Mouse (Mus musculus) right cerebral cortex, postnatal 36 days (tissue): ENCODE measurements at regions not wholly inside any gene's neighbourhood (a gene's known extent, or its start where the extent isn't known, plus 50 kb on each side); places are given as distances from the start of the nearest gene placed in this dataset.

Source experiments
- DNase-seq, 2 experiments: peaks; one replicate each; pipeline ENCODE4 v3.0.0; 2022; ENCODE audit warnings: low spot score in 2 of 2, mixed read lengths in 1 of 2

DNA sequence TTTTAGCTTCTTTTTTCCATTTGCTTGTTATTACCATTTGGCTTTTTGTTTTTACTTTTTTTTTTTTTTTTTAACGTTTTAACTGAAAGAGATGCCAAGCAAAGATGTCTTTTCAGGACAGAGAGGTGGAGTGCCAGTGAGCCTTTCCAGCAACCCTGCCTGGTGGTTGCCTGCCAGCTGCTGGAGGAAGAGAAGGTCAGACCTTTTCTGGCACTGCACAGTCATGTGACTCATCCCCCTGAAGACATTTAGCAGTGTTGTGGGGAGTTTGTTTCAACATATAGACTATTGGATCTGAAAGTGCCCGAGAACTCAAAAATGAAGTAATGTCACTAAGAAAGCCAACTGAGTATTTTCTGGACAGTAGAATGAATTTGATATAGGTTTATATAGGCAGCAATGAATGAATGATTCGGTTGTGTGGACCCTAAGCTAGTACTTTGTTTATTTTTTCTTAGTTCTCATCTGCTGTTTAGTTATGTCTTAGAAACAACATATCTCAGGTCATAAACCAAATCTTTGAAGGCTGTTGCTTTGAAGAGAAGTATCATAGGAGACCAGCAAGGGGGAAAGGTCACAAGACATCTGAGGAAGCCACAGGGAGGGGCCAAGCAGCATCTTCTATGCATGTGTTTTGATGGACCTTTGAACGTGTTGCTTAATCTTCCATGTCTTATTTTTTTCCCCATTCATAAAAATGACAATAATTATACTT lies 604.2 kb downstream of the Ptprc start:
- DNase-seq: no peak

DNA sequence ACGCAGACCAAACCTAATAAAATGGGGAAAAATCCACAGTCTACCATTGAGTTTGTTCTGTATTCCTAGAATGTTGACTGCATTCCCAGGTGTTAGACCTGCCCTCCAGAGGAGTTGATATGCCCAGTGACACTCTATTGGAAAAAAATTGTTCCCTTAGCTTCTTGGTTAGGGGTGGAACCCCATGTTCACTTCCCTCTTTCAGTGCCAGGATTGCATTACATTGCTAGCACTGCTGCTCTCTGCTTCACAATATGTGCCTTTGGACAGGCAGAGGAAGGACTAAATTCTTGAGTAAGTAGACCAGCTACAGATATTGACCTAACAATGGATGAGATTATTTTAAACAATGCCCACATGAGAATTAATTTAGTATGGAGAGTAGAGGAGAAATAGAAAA lies 607.3 kb upstream of the Nr5a2 start:
- DNase-seq: no peak

DNA sequence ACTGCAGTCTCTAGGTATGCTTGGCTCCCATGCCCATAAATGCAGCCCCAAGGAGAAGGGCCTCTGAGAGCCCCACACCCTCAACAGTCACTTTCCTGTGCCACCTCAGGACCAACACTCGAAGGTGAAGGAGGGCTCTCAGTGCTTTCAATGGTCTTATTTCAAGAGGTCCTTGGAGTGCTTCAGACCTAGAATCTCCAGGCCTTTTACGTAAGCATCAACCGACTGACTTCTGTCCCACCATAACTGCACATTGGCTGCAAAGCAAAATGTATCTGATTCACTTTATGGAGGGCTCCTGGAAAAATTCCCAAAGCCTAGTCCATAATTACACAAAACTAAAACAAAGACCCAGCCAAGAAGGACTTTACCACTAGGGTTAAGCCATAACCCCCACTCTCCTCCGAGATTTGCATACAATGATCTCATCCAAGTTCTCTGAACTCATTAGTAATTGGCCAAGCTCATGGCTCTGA lies 605.4 kb upstream of the Nr5a2 start:
- no peak for DNase-seq

- no peak for DNase-seq
Observed at GRCm38 (mm10) chr1:137561686-137562085, 601.4 kb upstream of the Nr5a2 start.

- DNase-seq: no peak
Observed at GRCm38 (mm10) chr1:137560389-137561268, 600.4 kb upstream of the Nr5a2 start.

GRCm38 (mm10) chr1:137549659-137550058 lies 589.4 kb upstream of the Nr5a2 start:
- DNase-seq: no peak

DNA sequence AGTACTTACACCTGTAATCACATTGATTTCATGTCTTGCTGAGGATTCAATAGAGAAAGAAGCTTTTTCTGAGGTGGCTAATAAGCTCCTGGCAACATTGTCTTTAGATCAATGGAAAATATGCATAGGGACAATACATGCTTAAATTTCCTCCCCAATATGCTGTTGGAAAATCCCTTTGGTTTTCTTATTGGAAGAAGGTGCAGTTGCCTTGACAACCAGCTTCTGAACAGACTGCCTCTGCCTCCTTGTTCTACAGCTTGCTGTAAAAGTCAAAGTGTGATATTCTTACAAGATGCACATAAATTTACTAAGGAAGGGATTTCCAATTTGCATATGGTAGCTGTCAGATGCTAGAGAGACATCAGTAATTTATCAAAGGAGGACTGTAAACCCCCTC lies 585.4 kb upstream of the Nr5a2 start:
- DNase-seq: peak; percentile 11 to 26

DNA sequence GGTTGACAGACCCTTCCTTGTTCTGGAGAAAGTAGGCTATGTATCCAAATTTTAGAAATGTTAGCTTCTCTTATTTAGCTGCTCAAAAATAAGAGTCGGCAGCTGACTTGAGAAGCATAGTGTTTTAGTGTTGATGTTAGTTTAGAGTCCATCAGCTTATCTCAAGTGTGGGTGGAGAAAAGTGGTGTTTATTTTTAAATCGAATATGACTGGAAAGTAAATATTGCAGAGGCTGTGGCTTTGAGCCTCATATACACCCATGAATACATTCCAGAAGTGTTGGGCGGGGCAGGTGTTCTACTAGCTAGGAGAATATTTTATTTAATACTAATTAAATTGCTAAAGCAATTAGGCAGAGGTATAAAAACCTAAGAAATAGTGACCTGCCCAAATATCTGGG lies 583.6 kb upstream of the Nr5a2 start:
- DNase-seq: no peak

GRCm38 (mm10) chr1:137541453-137541852 lies 581.2 kb upstream of the Nr5a2 start:
- no peak for DNase-seq

GRCm38 (mm10) chr1:137539424-137540116 lies 579.3 kb upstream of the Nr5a2 start:
- DNase-seq: no peak

DNA sequence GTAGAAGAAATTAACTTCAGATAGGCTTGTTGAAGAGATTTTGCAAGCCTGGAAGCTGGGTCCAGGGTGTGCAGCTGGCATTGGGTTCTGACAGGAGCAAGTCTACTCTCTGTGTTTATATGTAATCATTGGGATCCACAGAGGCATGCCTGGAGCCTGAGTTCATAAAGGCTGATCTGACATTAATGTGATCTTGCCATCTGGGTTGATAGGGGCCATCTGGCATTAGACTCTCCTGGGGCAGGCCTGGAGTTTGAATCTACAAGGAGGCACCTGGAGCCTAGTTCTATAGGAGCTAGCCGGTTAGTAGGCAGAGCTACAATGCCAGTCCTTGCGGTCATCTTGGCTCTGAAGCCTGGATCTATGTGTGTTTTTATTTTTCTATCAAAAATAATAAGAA lies 554.5 kb upstream of the Nr5a2 start:
- no peak for DNase-seq

GRCm38 (mm10) chr1:137503704-137504422 lies 543.6 kb upstream of the Nr5a2 start:
- no peak for DNase-seq

DNA sequence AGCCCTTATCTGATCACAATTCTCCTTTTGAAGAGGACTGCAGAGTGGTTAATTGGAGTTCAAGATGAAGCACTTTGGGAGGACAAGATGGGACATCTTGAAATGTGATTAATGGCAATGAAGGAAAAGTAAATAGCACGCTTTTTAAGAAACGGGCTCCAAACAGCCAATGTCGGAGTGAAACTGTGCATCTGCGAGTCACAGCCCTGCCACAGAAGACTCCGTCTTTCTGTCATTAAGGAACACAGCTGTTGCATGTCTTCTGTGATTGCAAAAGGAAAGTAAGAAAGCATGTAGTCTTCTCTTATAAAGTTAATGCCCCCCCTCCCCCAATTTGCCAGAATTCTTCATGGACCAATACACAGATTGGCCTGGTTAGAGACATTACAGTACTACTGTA lies 528.0 kb upstream of the Nr5a2 start:
- DNase-seq: no peak

DNA sequence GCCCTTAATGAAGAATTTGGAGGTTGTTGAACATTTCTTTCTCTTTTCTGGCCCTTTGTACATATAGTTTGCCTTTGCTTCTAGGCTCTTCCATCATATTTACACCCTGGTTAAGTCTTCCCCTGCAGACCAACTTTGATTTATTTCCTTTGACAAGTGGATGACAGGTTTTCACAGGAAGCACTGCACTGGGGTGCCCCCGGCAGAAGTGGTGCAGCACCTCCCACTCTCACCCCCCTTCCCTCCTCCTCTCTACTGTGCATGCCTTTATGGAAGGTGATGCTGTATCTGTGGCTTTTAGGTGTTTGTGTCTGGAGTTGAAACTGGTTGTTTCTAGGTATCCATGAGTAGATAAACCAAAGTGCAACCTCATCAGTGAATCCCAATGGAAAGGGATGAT lies 518.2 kb upstream of the Nr5a2 start:
- no peak for DNase-seq

- no peak for DNase-seq
Observed at GRCm38 (mm10) chr1:137477239-137477638, 517.0 kb upstream of the Nr5a2 start.

DNA sequence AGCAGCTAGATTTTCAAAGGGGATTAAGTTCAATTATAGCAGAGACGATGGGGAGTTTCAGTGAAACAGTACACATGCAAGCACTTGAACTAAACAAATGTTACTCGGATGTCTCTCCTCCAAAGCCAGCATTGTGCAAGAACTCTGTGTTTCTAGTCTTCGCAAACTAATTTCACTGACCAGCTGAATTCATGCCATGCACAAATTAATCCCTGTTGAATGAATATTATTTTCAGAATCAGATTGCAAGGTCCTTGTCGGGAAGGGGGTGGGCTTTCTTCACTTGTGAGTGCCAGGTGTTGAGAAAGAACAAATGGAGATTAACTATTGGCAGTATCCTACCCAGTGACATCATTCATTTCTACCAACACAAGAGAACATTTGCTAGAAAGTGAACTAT lies 514.6 kb upstream of the Nr5a2 start:
- no peak for DNase-seq

DNA sequence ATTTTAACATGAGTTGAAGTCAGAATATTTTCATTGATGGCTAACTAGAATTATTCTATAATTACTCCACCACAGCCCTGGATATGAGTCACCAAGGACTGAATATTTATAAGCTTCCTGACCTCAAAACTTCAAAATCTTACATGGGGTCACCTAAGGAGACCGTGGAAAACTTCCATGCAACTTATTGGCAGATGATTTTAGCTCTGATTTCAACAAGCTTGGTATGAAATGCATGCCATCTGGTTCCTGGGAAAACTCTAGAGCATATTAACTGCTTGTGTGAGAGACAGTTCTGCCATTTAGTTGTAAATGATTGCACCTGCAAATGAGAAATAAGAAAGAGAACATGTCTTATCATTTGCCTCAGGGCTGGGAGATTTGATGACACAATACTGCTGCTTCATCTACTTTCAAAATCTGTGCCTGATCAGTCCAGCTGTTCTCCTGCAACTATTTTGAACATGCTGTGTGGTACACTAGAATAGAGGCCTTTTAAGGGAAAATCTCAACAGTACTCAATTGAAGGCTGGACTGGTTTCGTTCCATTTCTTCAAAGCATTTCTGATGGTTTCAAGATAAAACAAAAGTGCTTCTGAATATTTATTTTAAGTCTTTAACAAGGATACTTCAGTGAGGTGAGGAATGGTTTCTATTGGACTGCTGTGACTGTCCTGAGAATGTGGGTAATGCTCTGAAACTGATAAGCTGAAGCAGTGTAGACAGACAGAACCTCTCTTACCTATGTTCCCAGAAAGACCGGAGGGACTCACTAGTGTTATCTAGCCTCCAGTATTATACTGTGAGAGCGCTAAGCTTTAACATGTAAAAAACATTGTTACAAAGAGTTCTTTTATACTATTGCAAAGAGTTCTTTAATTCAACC lies 513.8 kb upstream of the Nr5a2 start:
- DNase-seq: peak in 1 of 2 experiments; percentile 21

DNA sequence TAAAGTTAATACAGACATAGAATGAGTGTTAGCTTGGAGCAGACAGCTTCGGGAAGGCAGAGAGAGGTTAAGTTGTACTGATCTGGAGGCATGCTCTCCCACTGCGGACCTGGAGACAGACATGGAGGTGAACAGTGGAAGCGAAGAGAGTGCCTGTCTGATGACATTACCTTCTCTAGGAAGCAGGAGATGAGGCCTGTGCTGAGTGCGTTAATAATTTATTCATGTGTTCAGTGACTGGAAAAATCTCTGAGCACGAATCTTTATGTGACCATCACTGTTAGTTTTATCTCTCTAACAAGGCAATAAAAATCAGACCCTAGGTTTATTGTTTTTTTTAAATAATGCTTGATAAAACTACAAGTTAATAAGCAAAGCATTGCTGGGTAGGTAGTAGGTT lies 504.7 kb upstream of the Nr5a2 start:
- no peak for DNase-seq

- no peak for DNase-seq
Observed at GRCm38 (mm10) chr1:137461189-137461588, 500.9 kb upstream of the Nr5a2 start.

GRCm38 (mm10) chr1:137453446-137454208 lies 493.4 kb upstream of the Nr5a2 start:
- DNase-seq: no peak
